ENCODE assay signal across 24 mouse cellular contexts in the genomic region with DNA sequence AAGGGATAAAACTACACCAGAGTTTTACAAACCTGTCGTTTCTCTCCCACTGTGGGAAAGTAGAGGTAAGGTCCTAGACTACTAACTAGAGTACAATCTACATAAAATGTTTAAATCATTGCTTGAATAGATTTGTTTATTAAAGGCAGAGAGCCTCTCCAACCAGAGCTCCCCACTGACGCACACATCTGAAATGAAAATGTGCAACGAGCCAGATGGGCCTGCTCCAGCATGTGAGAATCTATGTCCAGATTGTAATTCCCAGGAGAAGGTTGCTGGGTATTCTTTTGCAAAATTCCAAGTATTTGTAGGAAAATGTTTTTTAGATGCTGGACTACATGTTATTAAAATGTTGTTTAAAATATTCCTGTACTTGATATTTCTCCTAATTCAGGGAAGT. TPM values are rescaled to one million over a fixed set of nuclear protein-coding genes. Genes with fewer than 3 reads are reported as not detected.
"Had no signal": no experiment of that assay in that cellular context is flagged by ENCODE, and none has a peak within 500 bp of the region (broad histone marks: within the 10 kb centered on the region; RNA-seq: fewer than 3 reads in every experiment).

No protein-coding gene starts in this region.

- H3K9ac ChIP-seq: kidney, embryonic 15.5 days; limb, embryonic 12.5 days; limb, embryonic 15.5 days; liver, embryonic 14.5 days; liver, postnatal 0 days; lung, embryonic 14.5 days; midbrain, embryonic 12.5 days; midbrain, embryonic 15.5 days; neural tube, embryonic 12.5 days; neural tube, embryonic 15.5 days had no signal

- H3K36me3 ChIP-seq: kidney, embryonic 15.5 days; limb, embryonic 12.5 days; limb, embryonic 15.5 days; midbrain, embryonic 12.5 days; midbrain, embryonic 15.5 days; neural tube, embryonic 12.5 days; neural tube, embryonic 15.5 days had no signal

- H3K27ac ChIP-seq: kidney, embryonic 15.5 days; limb, embryonic 12.5 days; limb, embryonic 15.5 days; liver, embryonic 14.5 days; macrophage; midbrain, embryonic 12.5 days; midbrain, embryonic 15.5 days; neural tube, embryonic 12.5 days; neural tube, embryonic 15.5 days; stomach, postnatal 0 days had no signal

- H3K4me3 ChIP-seq: kidney, embryonic 15.5 days; limb, embryonic 12.5 days; limb, embryonic 15.5 days; midbrain, embryonic 12.5 days; midbrain, embryonic 15.5 days; neural tube, embryonic 12.5 days; neural tube, embryonic 15.5 days had no signal

- ATAC-seq: liver, postnatal 0 days; lung, postnatal 0 days; midbrain, embryonic 15.5 days had no signal

- H3K27me3 ChIP-seq: kidney, embryonic 15.5 days; limb, embryonic 12.5 days; limb, embryonic 15.5 days; midbrain, embryonic 12.5 days; midbrain, embryonic 15.5 days; neural tube, embryonic 12.5 days; neural tube, embryonic 15.5 days had no signal

- H3K4me2 ChIP-seq: kidney, embryonic 15.5 days; limb, embryonic 12.5 days; limb, embryonic 15.5 days; liver, embryonic 11.5 days; lung, embryonic 14.5 days; midbrain, embryonic 12.5 days; midbrain, embryonic 15.5 days; neural tube, embryonic 12.5 days; neural tube, embryonic 15.5 days had no signal

- DNase-seq: kidney, adult 8-10 months; kidney, postnatal 10 days; kidney, postnatal 36 days; left cerebral cortex, postnatal 4 days; liver, postnatal 0 days; retina, postnatal 1 day; right cerebral cortex, postnatal 4 days; thymus, adult 2 months; thymus, postnatal 14 days; thymus, postnatal 4 days had no signal

- H3K9me3 ChIP-seq: kidney, embryonic 15.5 days; limb, embryonic 12.5 days; limb, embryonic 15.5 days; midbrain, embryonic 12.5 days; midbrain, embryonic 15.5 days; neural tube, embryonic 12.5 days; neural tube, embryonic 15.5 days had no signal

- H3K4me1 ChIP-seq: kidney, embryonic 15.5 days; limb, embryonic 12.5 days; limb, embryonic 15.5 days; midbrain, embryonic 12.5 days; midbrain, embryonic 15.5 days; neural tube, embryonic 12.5 days; neural tube, embryonic 15.5 days had no signal

RNA-seq across cellular contexts. Expression of a gene that starts 57.8 kb away (rescaled TPM):
- total RNA-seq: megakaryocyte, adult 5-6 weeks had no signal
- polyA plus RNA-seq: liver, postnatal 0 days; macrophage; thymus, adult 2 months had no signal
